Mouse (Mus musculus) testis, adult 2 months (tissue): ENCODE measurements at regions not wholly inside any gene's neighbourhood (a gene's known extent, or its start where the extent isn't known, plus 50 kb on each side); places are given as distances from the start of the nearest gene placed in this dataset.

Source experiments
- CTCF ChIP-seq: fragments of 200-500 bp; IDR thresholded peaks from 2 replicates; pipeline ENCODE4 v1.5.1; 2012; ENCODE audit warnings: low read depth, mild to moderate bottlenecking, inconsistent platforms, low read length, moderate library complexity; ENCODE audit not compliant: control insufficient read depth, insufficient read depth, insufficient replicate concordance
- POLR2A ChIP-seq: fragments of 200-500 bp; IDR thresholded peaks from 2 replicates; pipeline ENCODE4 v1.6.1; 2012; ENCODE audit warnings: low read depth, mild to moderate bottlenecking, inconsistent platforms, low read length, moderate library complexity; ENCODE audit not compliant: control insufficient read depth

DNA sequence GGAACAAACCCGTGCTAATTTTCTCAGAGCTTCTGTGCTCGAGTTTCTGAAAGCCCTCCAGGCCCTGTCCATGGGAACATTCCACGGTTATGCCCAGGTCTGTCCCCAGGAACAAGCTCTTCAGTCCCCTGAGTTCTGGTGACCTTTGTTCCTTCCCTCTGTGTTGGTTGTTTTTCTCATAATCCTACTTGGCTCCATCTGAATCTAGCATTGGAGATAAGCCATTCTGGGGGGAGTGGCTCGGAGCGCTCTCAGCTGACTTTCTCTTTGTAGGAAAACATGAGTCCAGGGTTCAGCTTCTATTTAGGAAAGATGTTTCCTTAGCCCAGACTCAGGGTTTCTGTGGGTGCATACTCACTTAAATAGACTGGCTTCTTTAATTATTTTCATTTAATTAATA lies 58.7 kb upstream of the Pde3a start:
- TF ChIP-seq CTCF (no peak), POLR2A (no peak)
